Mouse (Mus musculus): ENCODE measurements around the gene St5.

St5 gene

DNA sequence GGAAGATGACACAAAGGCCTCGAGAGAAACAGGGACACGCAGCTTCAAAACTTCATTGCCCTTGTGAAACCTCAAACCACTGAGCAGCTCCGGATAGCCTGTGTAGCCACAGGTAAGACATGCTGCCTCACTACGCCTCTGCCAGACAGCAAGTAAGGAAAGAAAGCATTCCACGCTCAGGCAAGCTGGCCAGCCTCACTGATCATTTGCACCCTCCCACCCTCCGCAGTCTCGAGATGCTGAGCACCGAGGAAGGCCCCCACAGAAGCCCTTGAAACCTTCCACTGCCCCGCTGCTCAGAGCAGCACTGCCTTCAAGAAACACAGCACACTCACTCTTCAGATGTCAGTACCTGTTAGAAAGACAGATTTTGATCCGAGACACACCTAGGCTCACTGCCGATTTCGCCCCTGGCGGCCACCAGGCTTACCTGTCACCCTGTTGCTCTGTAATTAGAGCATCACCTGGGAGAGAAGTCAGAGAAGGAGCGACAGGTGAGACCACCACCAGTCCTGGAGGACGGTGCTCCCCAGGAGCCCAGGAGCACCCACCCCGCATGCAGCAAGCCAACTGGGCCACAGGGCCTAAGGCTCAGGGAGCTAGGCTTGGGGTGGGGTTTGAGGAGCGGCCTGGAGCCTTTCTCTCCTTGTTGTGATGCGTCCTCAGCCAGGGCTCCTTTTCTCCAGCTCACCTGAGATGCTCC, 210.6 kb downstream of the St5 start:
- no peak for DNase-seq (ENCODE audit: low read depth, low spot score)

DNA sequence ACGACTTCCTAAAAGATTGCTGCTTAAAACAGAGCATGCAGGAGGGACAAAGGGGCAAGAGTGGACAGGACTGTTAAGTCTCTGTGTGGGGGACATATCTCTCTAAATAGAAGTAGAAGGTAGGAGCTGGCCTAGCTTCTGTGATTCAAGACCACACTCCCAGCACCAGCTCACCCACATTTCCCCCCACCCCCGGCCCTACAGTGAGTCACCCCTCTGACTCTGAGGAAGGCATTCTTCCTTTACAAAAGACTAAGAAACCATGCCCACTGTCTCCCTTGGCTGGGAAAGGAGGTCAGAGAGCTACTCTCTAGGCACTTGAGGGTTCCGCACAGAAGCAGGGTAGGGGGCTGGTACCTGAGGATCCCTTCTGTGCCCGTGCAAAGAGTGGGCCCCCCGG, 219.2 kb downstream of the St5 start:
- DNase-seq (ENCODE audit: low read depth, low spot score) = no peak

DNA sequence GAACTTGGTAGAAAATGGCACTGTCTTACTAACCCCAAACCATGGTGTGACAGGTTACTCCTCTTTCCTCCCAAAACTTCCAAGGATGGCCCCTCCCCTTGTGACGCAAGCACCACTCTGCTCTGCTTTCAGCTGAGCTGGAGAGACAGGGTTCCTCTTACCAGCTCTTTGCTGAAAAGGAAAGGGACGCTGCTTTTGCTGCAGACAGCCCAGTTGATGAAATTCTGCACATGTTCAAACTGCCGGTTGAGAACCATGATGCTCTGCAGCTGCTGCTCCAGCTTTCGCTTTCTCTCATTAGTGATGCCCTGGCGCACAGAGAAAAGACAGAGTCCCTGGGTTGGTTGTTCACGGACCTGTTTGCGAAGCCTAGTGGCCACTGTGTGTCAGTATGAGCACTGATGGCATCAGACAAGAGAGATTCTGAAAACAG, 222.6 kb downstream of the St5 start:
- DNase-seq (ENCODE audit: low read depth, low spot score) = peak; percentile 11

DNA sequence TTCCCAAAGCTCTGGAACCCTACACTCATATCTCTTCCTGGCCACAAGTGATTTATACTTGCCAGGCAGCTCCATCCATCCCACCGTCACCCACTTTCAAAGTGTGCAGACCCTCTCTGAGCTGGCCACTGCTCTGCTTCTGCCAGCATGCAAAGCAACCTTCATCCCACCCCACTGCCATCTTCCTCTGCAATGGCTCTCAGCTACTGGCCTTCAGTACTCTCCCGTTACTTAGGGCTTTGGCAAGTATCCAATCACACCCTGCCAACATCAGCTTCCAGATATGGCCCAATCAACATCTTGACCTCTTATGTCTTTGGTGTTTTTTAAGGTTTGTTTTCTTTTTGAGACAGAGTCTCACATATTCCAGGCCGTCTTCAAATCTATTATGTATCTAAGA, 225.5 kb downstream of the St5 start:
- no peak for DNase-seq (ENCODE audit: low read depth, low spot score)

All from ES-CJ7 (cell line).